Mouse (Mus musculus): ENCODE results near the gene Gm11011.

The Gm11011 gene

DNA sequence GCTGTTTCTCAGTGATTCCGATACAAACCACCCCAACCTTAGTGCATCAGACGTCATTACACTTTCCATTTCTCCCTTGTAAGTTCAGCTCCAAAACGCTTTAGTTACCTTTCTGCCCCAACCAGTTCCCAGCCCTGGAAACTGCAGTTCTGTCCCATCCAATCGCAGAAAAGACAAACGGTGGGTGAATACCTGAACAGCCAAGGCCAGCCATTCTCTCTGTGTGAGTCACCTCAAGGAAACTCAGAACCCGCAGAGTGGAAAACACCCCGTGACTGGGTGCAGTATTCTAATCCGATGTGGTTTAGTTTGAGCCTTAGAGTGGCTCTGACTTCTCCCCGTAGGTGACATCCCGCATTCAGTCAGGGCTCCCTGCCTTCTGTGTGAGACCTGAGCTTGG lies 2.2 kb upstream of the Gm11011 start:
- DNase-seq (ENCODE audit: low read depth, low spot score): no peak

DNA sequence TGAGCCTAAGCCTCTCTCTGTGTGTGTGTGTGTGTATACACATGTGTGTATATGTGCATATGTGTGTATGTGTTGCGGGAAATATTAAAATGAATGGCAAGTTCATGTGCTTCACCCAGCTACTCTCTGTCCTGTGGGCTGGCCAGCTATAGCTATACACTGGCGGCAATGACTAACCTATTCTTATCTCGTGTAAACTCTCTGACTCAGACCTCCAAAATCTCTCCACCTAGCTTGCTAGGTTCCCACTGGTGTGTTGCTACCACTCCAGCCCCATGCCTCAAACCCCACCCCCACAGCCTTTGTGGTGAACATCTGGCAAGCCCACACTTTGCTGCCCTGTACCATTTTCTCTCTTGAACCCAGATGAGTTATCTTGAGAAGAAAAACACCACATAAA lies 857 bp downstream of the Gm11011 start:
- no peak for DNase-seq (ENCODE audit: low read depth, low spot score)

DNA sequence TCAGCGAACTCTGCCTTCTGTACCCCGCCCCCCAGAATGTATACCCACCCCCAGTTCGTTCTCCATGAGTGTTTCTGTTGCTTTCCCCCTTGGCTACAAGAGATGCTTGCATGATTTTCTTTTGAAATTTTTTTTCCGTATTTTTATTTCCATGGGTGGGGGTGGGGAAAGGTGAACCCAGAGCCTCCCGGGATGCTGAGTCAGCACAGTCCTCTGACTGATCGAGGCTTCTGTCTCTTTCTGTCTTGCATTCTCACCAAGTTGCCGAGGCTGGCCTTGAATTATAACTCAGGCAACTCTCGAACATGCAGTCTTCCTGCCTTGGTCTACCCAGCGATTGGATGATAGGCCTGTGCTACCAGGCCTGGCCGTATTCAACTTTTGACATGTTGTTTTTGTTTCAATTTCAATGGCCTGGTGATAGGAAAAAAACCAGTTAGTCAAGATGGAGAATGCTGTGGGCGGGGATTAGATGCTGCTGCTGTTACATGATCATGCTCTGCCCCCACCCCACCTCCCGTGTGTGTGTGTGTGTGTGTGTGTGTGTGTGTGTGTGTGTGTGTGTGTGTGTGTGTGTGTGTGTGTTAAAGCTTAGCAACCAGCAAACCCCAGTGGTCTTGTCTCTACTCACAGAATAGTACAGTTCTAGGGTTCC lies 1.8 kb downstream of the Gm11011 start:
- no peak for DNase-seq (ENCODE audit: low read depth, low spot score)

DNA sequence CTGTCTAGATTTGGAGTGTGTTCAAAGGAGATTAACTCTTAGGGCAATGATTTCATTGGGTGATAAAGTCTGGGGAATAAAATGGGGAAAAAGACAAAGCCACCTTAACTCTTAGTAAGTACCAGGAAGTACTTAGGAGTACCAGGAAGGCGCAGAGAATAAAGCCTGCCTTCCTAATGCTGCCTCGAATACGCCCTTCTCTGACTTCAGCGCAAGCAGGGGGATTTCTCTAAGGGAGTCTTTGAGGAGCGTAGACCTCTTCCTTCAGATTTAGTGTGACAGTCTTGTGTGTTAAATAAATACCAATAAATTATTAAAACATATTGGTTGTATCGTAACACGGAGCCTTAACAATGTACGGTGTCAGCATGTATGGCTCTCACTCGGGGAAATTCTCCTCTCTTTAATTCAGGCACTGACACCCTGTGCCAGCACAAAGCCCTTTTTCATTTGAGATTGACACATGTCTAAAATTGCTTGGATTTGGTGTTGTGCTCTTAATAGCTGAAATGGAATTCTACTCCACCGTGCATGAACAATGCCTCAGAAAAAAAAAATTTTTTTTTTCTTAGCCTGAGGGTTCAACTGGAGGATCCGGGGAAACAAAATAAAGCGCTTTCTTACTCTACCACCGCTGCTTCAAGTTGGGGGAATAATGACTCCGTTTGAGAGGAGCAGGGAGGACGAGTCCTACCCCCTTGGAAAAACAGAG lies 2.6 kb downstream of the Gm11011 start:
- no peak for DNase-seq (ENCODE audit: low read depth, low spot score)

DNA sequence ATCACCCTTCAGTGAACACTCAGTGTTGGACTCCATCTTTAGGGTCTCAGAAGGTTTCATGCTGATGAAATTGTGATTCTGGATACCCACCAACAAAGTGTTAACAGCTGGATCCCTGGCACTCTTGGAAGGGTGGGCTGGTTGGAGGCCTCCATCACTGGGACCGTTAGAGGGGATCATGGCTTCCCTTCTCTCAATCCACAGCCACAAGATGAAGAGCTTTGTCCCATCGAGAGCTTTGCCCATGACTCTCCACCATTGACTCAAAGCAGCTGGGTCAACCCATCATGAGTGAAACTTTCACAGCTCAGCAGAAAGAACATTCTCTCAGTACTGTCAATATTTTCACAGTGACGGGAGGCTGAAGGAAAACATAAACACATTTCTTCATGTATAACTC lies 4.1 kb downstream of the Gm11011 start:
- DNase-seq (ENCODE audit: low read depth, low spot score): no peak

DNA sequence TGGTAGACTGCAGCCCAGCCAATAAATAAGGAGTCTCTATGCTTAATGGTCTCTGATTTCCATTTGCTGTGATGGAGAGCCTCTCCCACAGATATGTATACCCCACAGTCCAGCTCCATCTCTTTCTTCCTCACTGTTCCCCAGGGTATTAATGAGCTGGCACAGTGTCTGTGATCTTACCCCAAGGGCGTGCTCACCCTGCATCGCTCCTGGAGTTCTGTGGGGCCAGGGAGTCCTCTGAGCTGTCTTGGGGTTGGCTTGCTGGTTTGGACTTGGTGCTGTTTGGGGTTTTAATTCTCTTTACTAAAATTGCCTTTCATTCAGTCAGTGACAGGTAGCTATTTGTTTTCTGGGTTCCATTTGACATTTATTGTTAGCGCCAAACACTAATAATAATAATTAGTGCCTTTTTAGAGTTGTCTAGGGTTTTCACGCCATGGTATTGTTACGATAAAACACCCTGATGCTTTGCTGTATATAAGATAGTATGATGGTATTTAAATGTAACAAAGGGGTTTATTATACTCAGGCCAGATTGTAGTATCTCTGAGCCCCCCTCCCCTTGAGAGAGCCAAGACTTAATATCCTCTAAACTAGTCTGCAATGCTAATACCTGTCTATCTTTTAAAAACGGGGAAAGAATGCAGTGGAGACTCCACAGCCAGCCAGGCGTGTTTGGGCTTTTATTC lies 9.9 kb downstream of the Gm11011 start:
- DNase-seq (ENCODE audit: low read depth, low spot score): no peak

DNA sequence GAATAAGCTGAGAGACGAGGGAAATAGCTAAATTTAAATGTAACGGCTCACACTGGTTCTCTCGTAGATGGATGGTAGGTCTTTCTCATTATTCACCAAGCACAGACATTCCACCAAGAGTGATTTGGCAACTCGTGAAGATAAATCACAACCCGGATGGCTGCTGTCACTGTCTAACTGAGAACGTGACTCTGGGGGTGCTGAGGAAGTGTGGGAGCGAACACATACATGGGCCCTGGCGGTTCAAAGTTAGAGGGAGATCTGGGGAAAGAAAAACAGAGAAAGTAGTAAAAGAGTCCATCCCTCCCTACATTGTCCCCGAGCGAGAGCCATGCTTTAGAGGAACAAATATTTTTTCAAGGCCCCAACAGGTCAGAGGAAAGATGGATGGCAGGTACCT lies 17.5 kb downstream of the Gm11011 start:
- DNase-seq (ENCODE audit: low read depth, low spot score): no peak

DNA sequence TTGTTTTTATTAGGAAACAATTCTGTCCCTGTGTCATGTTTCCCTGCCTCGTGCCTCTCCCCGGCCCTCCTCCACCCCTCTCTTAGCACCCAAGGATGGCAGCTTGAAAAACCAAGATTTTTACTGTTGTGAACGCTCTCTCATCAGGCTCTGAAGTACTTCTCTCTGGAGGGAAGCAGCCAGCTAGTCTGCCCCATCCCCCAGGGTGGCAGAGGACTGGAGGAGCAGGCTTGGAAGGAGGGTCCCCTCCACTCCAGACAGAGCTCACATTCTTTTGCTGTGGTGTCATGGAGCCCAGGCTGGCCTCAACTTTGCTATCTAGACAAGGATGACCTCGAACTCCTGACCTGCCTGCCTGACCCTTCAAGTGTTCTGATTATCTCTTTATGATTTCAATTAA lies 21.4 kb downstream of the Gm11011 start:
- DNase-seq (ENCODE audit: low read depth, low spot score): no peak

DNA sequence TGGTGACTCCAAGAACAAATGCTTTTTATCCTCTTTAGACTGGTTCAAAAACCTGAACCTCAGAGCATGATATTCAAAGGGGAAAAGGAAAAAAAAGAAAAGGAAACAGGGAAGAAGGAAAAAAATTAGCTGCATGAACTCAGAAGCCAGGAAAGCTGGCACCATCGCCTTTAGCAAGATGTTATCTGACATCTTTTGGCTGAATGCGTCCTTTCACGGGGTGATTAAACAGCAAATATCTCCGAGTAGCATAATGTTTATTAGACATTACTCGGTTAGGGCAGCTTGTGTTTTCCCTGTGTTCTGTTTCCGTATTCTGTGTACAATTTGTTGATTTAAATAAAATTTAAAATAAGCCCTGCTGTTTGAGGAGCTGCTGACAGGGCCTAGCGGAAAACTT lies 21.8 kb downstream of the Gm11011 start:
- no peak for DNase-seq (ENCODE audit: low read depth, low spot score)

DNA sequence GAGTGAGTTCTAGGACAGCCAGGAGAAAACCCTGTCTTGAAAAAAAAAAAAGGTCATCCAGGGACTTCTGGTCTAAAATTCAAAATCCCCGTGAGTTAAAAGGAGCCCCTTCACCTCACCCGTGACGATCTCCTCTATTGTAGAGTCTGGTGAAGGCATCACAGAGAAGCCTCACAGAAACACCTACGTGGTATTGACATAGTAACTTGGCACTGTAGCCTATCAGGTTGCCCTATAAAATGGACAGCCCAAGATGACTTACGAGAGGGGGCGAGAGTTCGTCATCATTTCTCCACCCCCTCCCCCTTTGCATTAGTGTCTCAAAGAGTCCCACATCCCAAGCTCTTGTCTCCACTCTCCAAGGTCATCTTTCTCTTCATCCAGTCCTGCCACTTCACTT lies 41.9 kb downstream of the Gm11011 start:
- no peak for DNase-seq (ENCODE audit: low read depth, low spot score)

DNA sequence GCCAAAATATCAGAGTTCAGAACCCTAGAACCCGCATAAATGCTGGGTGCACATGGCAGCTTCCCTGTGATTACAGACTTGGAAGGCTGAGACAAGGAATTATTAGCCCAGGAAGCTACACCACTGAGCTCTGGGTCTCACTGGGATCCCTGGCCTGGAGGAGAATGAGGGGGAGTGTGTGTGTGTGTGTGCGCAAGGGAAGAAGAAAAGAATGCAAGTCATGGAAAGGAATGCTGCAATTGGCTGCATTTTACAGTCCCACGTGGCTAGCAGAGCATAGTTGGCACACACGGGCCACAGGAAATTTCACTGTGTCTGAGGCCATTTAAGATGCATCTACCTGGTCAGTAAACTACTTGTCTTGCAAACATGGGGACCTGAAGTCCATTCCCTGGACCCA lies 48.6 kb downstream of the Gm11011 start:
- no peak for DNase-seq (ENCODE audit: low read depth, low spot score)

Measured in c-Kit-negative CD71-positive TER-119-positive erythroid progenitor cells, embryonic 14.5 days (primary cell).